Mouse (Mus musculus) WW6 (cell line): Measurements from ENCODE around the gene Lrp8.

Experiments used
- DNase-seq: peaks from one replicate; pipeline ENCODE4 v3.0.0-alpha.2; 2013; ENCODE audit warnings: low read depth, low spot score

Lrp8 gene

DNA sequence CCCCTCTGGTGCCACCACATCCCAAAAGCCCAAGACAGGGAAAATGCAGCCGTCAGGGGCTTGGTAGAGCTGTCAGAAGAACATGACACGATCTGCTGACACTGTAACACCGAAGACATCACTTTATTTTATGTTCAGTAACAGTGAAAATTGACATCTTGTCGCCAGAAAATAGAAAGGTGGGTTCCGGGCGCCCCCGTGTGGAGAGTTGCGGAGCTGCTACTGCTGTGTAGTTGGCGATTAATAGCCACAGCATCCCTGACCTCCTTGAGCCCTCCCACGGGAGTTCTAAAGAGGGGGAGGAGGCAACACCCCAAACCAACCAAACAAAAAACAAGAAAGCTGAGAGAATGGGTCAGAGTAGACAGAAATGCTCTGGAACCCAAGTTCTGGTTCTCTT is 42.9 kb downstream of the Lrp8 start:
- no peak for DNase-seq

- no peak for DNase-seq
Measured at GRCm38 (mm10) chr4:107846795-107847194, 44.7 kb downstream of the Lrp8 start.

DNA sequence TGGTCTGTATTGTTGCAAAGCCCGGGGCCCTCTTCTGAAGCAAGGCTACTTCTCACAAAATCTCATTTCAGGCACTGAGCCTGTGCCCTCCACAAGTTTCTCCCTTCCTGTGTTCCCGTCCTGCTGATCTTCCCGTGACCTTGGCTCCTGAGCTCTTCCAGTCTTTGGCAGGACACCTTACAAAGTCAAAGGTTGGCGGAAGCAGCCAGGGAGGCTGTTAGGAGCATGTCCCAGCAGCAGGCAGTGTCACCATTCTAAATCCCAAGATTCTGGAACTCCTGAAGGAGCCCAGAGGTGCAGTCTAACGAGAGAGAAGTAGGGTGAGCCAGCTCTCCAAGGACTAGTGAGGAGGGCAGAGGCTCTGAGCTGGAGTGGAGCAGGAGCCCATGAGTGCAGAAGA is 46.5 kb downstream of the Lrp8 start:
- no peak for DNase-seq

- DNase-seq: no peak
Measured at GRCm38 (mm10) chr4:107849621-107850020, 47.6 kb downstream of the Lrp8 start.

DNA sequence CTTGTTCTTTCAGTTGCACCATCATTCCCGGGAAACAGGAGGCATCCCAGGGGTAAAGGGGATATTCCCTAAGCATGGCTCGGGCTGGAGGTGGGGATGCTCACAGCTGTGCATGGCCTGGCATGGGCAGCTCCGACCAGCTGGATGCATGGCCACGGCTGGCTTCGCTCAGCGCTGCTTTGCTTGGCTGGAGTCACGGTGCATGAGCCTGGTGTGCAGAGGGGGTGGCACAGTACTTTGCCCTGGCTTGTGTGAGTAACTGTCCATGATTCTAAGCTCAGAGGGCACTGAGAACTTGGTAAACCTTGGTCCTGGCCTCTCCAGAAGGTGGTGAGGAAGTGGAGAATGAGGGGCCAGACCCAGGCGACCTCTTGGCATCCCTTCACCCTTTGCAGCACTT is 48.0 kb downstream of the Lrp8 start:
- no peak for DNase-seq

DNA sequence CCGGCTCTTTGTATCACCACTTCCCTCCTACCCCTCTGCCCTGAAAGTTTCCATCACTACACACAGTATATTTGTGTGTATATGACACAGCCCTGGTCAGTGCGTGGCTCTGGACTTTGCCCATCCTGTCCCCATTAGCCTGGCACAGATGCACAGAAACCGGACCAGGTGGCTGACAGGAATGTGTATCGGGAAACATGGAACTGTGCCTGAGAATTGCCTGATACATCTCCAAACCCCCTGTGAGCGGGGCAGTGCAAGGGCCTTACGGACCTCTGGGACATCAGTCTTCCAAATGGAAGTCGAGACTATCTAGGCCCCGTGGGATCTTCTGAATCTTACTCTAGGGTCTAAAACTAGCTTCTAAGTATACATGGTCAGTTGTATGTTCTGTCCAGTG is 51.3 kb downstream of the Lrp8 start:
- DNase-seq: no peak

DNA sequence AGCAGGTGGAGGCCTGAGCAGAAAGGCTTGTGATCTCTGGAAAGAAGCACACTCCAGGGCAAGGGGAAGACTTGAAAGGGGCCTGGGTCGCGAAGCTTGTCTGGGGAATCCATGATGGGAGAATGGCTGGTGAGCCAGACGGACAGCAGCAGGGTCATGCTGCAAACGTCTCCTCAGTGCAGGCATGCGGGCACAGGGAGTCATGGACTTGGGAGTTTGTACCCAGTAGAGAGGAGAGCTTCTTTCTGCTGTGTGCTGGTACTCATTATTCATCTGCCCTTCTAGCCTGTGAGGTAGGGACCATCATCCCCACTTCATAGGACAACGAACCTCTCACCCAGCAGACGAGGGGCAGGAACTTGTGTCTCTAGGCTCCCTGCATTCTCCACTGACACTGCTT is 51.8 kb downstream of the Lrp8 start:
- DNase-seq: no peak

- no peak for DNase-seq
Measured at GRCm38 (mm10) chr4:107856958-107857686, 55.1 kb downstream of the Lrp8 start.

GRCm38 (mm10) chr4:107858995-107859394 is 56.9 kb downstream of the Lrp8 start:
- DNase-seq: no peak

DNA sequence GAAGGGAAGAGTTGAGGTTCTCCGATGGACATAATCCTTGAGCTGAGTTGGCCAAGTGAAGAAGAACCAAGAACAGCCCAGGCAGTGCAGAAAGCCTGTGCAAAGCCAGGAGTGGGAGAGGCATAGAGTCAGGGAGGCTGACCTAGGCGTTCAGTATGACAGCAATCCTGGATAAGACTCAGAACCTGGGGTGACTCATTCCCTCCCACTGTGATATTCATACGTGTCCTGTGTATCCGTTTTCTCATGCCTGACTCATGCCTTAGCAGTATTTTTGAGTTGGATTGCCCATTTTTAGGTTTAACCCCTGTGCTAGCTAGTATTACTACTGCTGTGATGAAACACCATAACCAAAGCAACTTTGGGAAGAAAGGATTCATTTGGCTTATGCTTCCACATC is 62.8 kb downstream of the Lrp8 start:
- DNase-seq: no peak

DNA sequence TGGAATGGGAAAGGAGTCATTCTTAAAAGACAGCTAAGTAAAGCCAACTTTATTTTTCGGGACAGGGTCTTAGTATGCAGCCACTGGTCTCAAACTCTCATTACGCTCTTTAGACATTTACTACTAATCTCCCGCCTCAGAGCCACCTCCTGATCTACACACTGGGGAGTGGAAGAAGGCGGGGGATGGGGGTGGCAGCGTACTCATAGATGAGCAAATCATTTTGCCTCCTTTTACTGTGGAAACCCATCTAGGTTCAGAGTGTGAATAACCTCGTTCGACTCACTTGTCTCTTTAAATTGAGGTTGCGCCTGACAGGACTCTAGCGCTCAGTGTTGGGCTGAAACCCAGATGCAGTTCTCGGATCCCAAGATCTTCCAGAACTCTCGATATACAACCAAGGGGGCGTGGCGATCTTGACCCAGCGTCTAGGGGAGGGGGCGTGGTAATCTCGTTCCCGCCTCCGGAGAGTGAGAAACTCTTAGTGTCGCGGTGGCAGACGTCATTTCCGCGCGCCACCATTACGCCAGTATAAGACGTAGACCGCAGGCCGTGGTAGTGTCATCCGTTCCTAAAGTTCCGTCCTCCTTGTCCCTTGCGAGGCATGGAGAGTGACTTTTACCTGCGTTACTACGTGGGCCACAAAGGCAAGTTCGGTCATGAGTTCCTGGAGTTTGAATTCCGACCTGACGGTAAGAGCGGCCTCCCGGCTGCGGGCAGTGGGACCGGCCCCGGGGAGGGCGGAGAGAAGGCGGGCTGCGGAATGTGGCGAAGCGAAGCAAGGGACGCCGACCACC is 77.4 kb downstream of the Lrp8 start, which contains the start of gene Magoh:
Magoh (plus strand) TSS at position 502 of the 797 bp plus-strand sequence.
- peak; percentile 81 for DNase-seq

- no peak for DNase-seq
Measured at GRCm38 (mm10) chr4:107881631-107882030, 79.6 kb downstream of the Lrp8 start.

DNA sequence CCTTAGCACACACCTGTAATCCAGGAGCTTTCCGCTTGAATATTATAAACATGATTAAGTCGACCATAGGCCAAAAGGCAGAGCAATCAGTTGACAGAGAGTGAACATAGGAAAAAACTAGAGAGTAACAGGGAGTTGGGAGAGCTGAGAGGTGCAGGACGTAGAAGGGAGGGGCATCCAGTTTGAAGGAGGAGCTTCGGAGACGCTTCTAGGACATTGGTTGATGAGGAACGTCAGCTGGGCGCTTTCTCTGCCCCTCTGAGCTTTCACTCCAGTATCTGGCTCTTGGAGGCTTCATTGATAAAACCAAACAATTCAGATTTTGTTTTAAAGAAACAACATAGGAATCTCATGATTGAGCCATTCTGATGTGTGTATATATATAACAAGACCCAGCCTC is 84.3 kb downstream of the Lrp8 start:
- DNase-seq: no peak

DNA sequence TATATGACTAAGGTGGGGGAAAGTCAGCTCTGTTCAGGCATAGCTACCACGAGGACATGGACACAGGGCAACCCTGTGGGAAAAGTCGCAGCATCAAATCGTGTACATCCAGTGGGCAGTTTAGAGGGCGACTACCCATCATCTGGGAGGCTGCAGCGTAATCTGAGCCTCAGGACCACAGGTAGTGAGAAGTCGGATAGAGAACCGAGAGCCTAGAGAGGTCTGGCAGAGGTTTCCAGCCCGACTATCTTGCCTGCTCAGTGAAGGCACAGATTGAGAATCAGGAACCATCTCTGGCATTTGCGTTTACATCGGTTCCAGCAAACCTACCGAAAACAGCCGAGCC is 87.3 kb downstream of the Lrp8 start:
- no peak for DNase-seq

DNA sequence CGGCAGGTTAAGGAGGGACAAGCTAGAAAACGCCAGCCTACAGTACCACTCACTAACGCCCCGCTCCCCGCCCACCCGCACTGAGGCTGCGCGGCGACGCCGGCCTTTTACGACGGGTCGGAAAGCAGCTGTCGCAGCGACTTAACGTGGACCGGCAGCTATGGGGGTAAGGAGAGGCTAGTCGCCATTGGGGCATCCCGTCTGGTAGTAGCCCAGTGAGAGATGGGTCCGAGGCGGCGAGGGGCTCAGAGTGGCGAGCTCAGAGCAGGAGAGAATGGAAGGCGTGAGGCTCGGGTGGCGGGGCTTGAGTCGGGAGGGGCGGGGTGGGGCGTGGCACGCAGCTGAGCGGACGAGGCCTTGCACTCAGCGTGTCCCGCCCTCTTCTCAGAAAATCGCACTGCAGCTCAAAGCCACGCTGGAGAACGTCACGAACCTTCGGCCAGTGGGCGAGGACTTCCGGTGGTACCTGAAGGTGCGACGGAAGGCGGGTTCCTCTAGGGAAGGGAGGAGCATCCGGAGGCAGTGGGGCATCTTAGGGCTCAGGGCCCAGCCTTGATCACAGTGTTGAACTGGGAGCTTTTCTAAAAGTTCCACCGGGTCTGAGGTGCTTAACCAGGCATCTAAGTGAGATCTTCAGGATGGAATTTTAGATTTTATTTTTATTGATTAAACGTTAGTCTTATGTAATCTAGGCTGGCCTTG is 87.8 kb downstream of the Lrp8 start, which contains the start of gene 0610037L13Rik:
0610037L13Rik (plus strand) TSS at position 83 of the 702 bp plus-strand sequence.
- peak; percentile 91 for DNase-seq

- no peak for DNase-seq
Measured at GRCm38 (mm10) chr4:107892663-107893062, 90.6 kb downstream of the Lrp8 start.

GRCm38 (mm10) chr4:107899211-107899927 is 97.3 kb downstream of the Lrp8 start:
- DNase-seq: no peak

DNA sequence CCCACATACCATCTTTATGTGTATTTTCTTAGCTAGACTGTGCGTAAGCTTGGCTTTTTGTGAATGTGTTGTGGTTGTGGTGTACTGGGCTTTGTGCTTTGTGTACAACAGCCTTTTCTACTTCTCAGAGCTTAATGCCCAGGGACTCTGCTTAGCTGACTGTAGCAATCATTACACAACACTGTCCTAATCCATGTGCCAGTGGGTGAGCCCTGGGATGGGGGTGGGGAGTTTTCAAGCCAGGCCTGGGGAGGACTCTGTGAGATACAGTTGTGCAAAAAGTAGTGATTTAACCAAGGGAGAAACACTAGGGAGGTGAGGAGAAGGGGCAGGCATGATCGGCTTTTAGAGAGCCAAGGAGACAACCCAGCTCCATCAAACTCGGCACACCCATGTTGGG is 98.1 kb downstream of the Lrp8 start:
- no peak for DNase-seq

GRCm38 (mm10) chr4:107904252-107904651 is 102.2 kb downstream of the Lrp8 start:
- no peak for DNase-seq

DNA sequence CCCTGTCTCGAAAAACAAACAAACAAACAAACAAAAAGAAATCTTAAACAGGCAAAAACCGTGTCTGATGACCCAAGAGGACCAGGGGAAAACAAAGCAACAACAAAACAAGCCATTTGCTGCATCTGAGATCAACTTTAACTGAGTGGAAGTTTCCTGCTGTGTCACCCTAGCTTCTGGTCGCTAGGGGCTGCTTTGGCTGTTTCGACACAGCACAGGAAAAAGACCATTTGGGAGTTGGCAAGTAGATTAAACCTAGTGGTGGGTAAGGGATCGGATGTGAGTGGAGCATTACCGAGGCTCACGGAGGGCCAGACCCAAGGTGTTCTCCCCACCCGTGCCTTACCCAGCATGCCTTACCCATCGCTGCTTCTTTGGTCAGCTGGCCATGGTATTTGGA is 104.5 kb downstream of the Lrp8 start:
- no peak for DNase-seq

DNA sequence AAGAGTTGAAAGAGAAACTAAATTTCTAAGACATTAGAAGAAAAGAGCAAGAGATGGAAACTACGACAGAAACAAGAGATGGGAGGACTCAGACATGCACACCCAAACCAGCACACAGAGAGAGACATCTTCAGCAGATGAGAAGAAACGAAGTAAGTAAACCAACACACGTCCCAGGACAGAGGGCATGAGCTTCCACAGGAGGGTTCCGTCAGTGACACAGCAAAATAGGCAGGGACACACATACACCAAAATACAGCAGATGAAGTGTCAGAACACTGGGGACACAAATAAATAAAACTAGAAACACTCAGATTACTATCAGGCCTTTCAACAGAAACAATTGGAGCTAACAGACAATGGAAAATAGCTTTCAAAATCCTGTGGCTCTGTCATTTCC is 108.0 kb downstream of the Lrp8 start:
- no peak for DNase-seq

DNA sequence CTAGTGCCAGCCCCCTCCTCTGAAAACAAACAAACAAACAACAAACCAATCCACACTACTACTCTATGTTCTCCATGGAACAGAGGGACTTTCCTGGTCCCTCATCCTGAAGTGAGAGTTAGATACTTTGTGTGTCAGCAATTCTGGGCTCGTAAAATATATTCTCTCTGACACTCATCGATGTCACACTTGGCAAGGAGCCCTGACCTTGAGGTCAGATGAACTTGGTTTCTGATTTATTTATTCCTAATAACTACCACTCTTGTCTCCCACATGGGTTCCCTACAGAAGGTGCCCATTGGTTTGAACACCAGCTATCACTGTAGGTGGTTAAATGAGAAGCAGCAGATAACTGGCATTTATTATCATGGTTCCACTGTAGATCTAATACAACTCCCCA is 118.3 kb downstream of the Lrp8 start:
- DNase-seq: no peak
